Mouse (Mus musculus) limb, embryonic 14.5 days (tissue): ENCODE data around the gene Rtp2. TPM values are rescaled to one million over a fixed set of nuclear protein-coding genes. Genes with fewer than 3 reads are reported as not detected.

Experiments used
- ATAC-seq: fragments of 200-750 bp; cut with Nextera tagmentation; 2 replicates; pipeline ENCODE4 v1.8.0; 2017; ENCODE audit warnings: low read depth, moderate number of reproducible peaks, moderate TSS enrichment; ENCODE audit not compliant: low FRiP score
- DNase-seq: peaks from one replicate; pipeline ENCODE4 v3.0.0-alpha.2; 2015; ENCODE audit warnings: low spot score
- H3K27ac ChIP-seq: fragments of 300-500 bp; sonication (generic); replicated peaks from 2 replicates; pipeline ENCODE4 v1.5.1; 2014; ENCODE audit warnings: low read depth, mild to moderate bottlenecking, low read length, moderate library complexity, mixed read lengths
- H3K27me3 ChIP-seq: fragments of 300-500 bp; sonication (generic); 2 replicates; pipeline ENCODE4 v1.6.1; 2014; ENCODE audit warnings: low read length, mixed read lengths; ENCODE audit not compliant: control insufficient read depth, insufficient read depth
- H3K36me3 ChIP-seq: fragments of 300-500 bp; sonication (generic); 2 replicates; pipeline ENCODE4 v1.6.1; 2014; ENCODE audit warnings: mild to moderate bottlenecking, low read length, moderate library complexity, mixed read lengths; ENCODE audit not compliant: control insufficient read depth, insufficient read depth
- H3K4me1 ChIP-seq: fragments of 300-500 bp; sonication (generic); 2 replicates; pipeline ENCODE4 v1.6.1; 2014; ENCODE audit warnings: antibody characterized with exemption, low read length, mixed read lengths; ENCODE audit not compliant: control insufficient read depth, insufficient read depth
- H3K4me2 ChIP-seq: fragments of 300-500 bp; sonication (generic); replicated peaks from 2 replicates; pipeline ENCODE4 v1.6.1; 2014; ENCODE audit warnings: low read depth, mild to moderate bottlenecking, low read length, moderate library complexity; ENCODE audit not compliant: severe bottlenecking
- H3K4me3 ChIP-seq: fragments of 300-500 bp; sonication (generic); replicated peaks from 2 replicates; pipeline ENCODE4 v1.5.1; 2014; ENCODE audit warnings: low read length
- H3K9ac ChIP-seq: fragments of 300-500 bp; sonication (generic); 2 replicates; pipeline ENCODE4 v1.6.1; 2014; ENCODE audit warnings: mild to moderate bottlenecking, low read depth, low read length, moderate library complexity; ENCODE audit not compliant: severe bottlenecking
- H3K9me3 ChIP-seq: fragments of 300-500 bp; sonication (generic); 2 replicates; pipeline ENCODE4 v1.6.1; 2016; ENCODE audit warnings: low read length; ENCODE audit not compliant: control insufficient read depth
- POLR2A ChIP-seq: fragments of 200-500 bp; IDR thresholded peaks from 2 replicates; pipeline ENCODE4 v1.8.0; 2012; ENCODE audit warnings: inconsistent platforms, mild to moderate bottlenecking, moderate library complexity, borderline replicate concordance; ENCODE audit not compliant: insufficient read depth, insufficient read length; ENCODE audit errors: extremely low read depth
- WGBS: fragments of 180-500 bp; shearing (Covaris S2); extraction: QIAGEN DNeasy Blood & Tissue Kit; methylation state at CpG from one replicate; pipeline ENCODE4 v1.1.7; 2014; 5-methylcytosine and 5-hydroxymethylcytosine counted together
- polyA plus RNA-seq, 2 experiments: library from polyadenylated mRNA; depleted of rRNA in 1 of 2; stranded (reverse) in 1 of 2; unstranded in 1 of 2; fragments of >200 nt; fragmentation: Nextera tagmentation in 1 of 2; extraction: Ambion mirVana in 1 of 2; gene quantifications; 2 replicates each; pipeline versions ENCODE4 v1.2.1 to v1.2.3; 2012 to 2014

Gene Rtp2
- polyA plus RNA-seq, 2 experiments: not detected

DNA sequence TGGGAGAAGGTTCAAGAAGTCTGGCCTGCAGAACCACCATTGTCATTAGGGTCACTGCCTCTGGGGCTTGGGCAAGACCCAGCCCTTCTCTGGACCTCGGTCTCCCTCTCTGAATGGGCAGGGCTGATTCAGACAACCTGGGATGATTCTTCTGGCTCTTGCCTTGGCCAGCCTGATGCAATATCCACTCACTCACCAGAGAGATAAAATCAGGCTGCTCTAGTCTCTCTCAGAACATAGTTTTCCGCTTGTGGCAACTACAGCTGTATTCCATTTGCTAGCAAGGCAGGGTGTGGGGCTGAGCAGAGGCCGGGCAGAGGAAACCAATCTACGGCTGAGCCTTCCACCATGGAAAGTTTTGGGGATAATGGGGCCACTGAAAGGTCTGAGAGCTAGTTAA lies 36.7 kb upstream of the Rtp2 start:
- no peak overlapping the region for H3K4me2 ChIP-seq
- TF ChIP-seq POLR2A: no peak
- no peaks in the 10 kb centered on the region for H3K9me3 ChIP-seq
- no peak overlapping the region for H3K4me3 ChIP-seq
- no peak overlapping the region for H3K27ac ChIP-seq
- peaks cover 37% of the 10 kb centered on the region for H3K36me3 ChIP-seq
- H3K27me3 ChIP-seq: no peaks in the 10 kb centered on the region
- WGBS: 58% methylated on average over 4 of the region's 4 CpGs
- peaks cover 17% of the 10 kb centered on the region for H3K4me1 ChIP-seq
- no peak for ATAC-seq
- no peak for DNase-seq
- H3K9ac ChIP-seq: no peak overlapping the region

DNA sequence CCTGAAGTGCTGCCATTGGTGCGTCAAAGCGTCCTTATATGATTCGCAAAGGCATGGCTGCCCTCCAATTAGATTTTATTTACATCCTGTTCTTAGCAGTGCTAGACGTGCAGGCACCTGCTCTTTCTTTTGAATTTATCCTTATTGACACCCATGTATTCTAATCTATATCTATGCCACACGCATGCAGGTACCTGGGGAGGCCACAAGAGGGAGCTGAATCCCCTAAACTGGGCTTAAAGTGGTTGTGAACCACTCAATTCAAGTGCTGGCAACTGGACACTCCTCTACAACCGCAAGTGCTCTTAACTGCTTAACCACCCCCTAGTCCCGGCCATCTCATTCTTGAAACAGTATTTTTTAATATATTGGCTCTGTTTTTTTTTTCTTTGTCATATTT lies 35.1 kb upstream of the Rtp2 start:
- no peak for TF ChIP-seq POLR2A
- DNase-seq (no peak), ATAC-seq (no peak)
- Histone ChIP-seq H3K9ac (no peak overlapping the region), H3K4me3 (no peak overlapping the region), H3K4me1 (peaks cover 8% of the 10 kb centered on the region), H3K9me3 (no peaks in the 10 kb centered on the region), H3K27me3 (no peaks in the 10 kb centered on the region), H3K4me2 (no peak overlapping the region), H3K36me3 (peaks cover 30% of the 10 kb centered on the region), H3K27ac (no peak overlapping the region)
- WGBS: 80% methylated on average over 7 of the region's 7 CpGs

DNA sequence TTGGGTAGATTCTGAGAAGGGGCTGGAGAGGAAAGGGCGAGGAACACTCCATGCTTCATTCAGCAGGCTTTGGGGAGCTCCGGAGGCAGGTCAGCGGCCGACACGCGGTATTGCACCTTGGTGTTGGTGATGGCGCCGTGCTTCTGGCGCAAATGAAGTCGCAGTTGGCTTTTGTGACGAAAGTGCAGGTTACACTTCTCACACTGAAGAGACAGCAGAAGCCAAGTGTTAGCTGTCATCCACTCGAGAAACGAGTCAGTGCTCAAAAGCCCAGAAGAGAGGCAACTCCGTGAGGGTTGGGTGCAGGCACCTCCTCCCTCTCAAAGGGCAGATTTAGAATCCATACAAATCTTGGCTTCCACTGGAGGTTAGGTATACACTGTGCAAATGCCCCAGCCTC lies 33.9 kb upstream of the Rtp2 start:
- H3K4me3 ChIP-seq: no peak overlapping the region
- H3K4me1 ChIP-seq: peaks cover 8% of the 10 kb centered on the region
- DNase-seq: no peak
- no peak overlapping the region for H3K9ac ChIP-seq
- 89% methylated on average over 14 of the region's 14 CpGs for WGBS
- H3K27me3 ChIP-seq: no peaks in the 10 kb centered on the region
- no peak overlapping the region for H3K4me2 ChIP-seq
- ATAC-seq: no peak
- H3K36me3 ChIP-seq: peaks cover 26% of the 10 kb centered on the region
- no peaks in the 10 kb centered on the region for H3K9me3 ChIP-seq
- no peak overlapping the region for H3K27ac ChIP-seq
- TF ChIP-seq POLR2A: no peak

DNA sequence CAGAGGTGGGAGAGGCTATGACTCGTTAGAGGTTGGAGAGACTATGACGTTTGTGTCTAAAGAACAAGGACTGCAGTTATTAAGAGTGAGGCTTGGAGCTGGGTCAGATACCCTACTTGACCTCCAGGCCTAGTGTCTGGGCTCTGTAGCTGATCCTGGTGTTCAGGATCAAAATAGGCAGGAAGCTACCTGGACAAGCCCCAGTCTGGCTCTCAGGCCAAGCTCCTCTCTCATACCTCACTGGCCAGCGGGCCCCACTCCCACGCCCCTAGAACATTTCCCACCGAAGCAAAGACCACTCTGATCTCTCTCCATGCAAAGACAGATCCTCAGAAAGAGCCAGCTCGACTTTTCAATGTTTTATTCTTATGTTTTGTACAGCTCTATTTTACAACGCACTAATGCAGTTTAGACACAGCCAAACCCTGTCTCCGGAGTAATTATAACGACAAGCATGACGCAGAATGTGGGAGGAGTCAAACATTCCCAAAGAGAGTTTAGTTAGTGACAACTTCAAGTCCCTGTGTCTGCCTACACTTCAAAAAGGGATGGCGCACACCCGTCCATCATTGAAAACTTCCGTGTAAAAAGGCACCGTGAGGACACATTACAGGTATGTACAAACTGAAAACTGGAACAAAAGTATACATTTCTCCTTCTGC lies 32.6 kb upstream of the Rtp2 start:
- DNase-seq (no peak), ATAC-seq (no peak)
- H3K4me1 ChIP-seq: peaks cover under 1% of the 10 kb centered on the region; the same call in 1 of the 2 replicates
- no peak overlapping the region for H3K4me2 ChIP-seq
- no peaks in the 10 kb centered on the region for H3K27me3 ChIP-seq
- WGBS: 79% methylated on average over 14 of the region's 14 CpGs
- H3K27ac ChIP-seq: no peak overlapping the region
- H3K9me3 ChIP-seq: no peaks in the 10 kb centered on the region
- H3K4me3 ChIP-seq: no peak overlapping the region
- H3K36me3 ChIP-seq: peaks cover 26% of the 10 kb centered on the region
- TF ChIP-seq POLR2A: no peak
- H3K9ac ChIP-seq: no peak overlapping the region

DNA sequence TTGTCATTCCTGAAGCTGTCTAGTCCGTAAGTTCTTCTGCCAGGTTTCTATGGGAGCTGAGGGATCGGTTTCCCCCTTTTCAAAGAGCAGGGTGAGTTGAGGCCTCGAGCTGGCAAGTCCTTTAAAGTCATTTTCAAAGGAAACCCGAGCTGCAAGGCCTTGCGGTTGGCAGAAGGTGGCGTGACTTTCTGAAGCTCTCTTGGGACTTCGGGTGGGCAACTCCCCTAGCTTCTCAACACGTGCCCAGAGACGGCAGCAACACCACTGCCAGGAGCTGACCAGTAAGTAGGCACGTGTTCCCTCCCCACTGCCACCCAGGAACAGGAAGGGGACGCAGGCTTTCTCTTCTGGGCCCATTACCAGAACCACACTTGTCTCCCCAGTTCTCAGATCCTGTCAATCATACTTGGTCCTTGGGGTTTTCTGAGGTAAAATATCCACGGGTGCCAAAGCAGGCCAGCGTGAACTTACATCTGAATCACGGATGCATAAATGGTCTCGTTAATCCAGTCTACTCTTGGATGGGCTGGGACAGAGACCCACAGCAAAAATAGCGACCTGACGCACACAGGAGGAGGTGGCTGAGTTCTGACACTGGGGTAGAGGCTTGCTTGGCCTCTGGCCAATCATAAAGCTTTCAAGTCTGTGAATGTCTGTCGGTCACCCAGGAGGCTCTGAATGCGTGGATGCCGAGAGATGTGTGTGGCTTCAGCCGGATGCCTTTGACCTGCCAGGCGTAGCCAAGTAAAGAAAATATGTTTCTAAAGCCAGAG lies 31.9 kb upstream of the Rtp2 start:
- no peaks in the 10 kb centered on the region for H3K9me3 ChIP-seq
- H3K9ac ChIP-seq: no peak overlapping the region
- no peak overlapping the region for H3K4me2 ChIP-seq
- 56% methylated on average over 22 of the region's 22 CpGs for WGBS
- DNase-seq: no peak
- no peaks in the 10 kb centered on the region for H3K27me3 ChIP-seq
- ATAC-seq: no peak
- no peak overlapping the region for H3K4me3 ChIP-seq
- no peaks in the 10 kb centered on the region for H3K4me1 ChIP-seq
- no peak for TF ChIP-seq POLR2A
- H3K36me3 ChIP-seq: peaks cover 26% of the 10 kb centered on the region
- no peak overlapping the region for H3K27ac ChIP-seq
